Mouse (Mus musculus): ENCODE measurements around the gene Ndufa9. TPM values are rescaled to one million over a fixed set of nuclear protein-coding genes. Genes with fewer than 3 reads are reported as not detected.

Ndufa9 gene
- polyA plus RNA-seq, 1 experiment: 346 TPM

- 67% methylated on average over 4 of the region's 4 CpGs for WGBS
- no peak overlapping the region for H3K27ac ChIP-seq (ENCODE audit: insufficient read depth, low read depth, low read length)
- DNase-seq: no peak
- H3K4me3 ChIP-seq (ENCODE audit: insufficient read depth, low read depth, low read length): no peak overlapping the region
- no peaks in the 10 kb centered on the region for H3K27me3 ChIP-seq (replicated peaks; ENCODE audit: control insufficient read depth, insufficient read depth, low read length)
- TF ChIP-seq POLR2A (IDR thresholded peaks at IDR 0.05; ENCODE audit: low read depth, low read length) (no peak), CTCF (conservative IDR thresholded peaks at IDR 0.05; ENCODE audit: insufficient read depth, insufficient read length, low read depth, low read length) (no peak)
- H3K36me3 ChIP-seq (ENCODE audit: control insufficient read depth, insufficient read depth, low read length): no peaks in the 10 kb centered on the region
- H3K4me1 ChIP-seq (ENCODE audit: control insufficient read depth, insufficient read depth, low read length): no peaks in the 10 kb centered on the region
These were observed 37.5 kb downstream of the Ndufa9 start for GRCm38 (mm10) chr6:126811481-126811880.

GRCm38 (mm10) chr6:126808561-126808960 lies 40.4 kb downstream of the Ndufa9 start:
- no peak for TF ChIP-seq POLR2A (IDR thresholded peaks at IDR 0.05; ENCODE audit: low read depth, low read length)
- TF ChIP-seq CTCF (conservative IDR thresholded peaks at IDR 0.05; ENCODE audit: insufficient read depth, insufficient read length, low read depth, low read length): no peak
- Histone ChIP-seq H3K27me3 (replicated peaks; ENCODE audit: control insufficient read depth, insufficient read depth, low read length) (no peaks in the 10 kb centered on the region), H3K36me3 (ENCODE audit: control insufficient read depth, insufficient read depth, low read length) (no peaks in the 10 kb centered on the region), H3K4me1 (ENCODE audit: control insufficient read depth, insufficient read depth, low read length) (no peaks in the 10 kb centered on the region), H3K27ac (ENCODE audit: insufficient read depth, low read depth, low read length) (no peak overlapping the region), H3K4me3 (ENCODE audit: insufficient read depth, low read depth, low read length) (no peak overlapping the region)
- DNase-seq: no peak
- 85% methylated on average over 8 of the region's 8 CpGs for WGBS

GRCm38 (mm10) chr6:126808134-126808533 lies 40.8 kb downstream of the Ndufa9 start:
- DNase-seq: no peak
- Histone ChIP-seq H3K27ac (ENCODE audit: insufficient read depth, low read depth, low read length) (no peak overlapping the region), H3K4me1 (ENCODE audit: control insufficient read depth, insufficient read depth, low read length) (no peaks in the 10 kb centered on the region), H3K36me3 (ENCODE audit: control insufficient read depth, insufficient read depth, low read length) (no peaks in the 10 kb centered on the region), H3K4me3 (ENCODE audit: insufficient read depth, low read depth, low read length) (no peak overlapping the region), H3K27me3 (replicated peaks; ENCODE audit: control insufficient read depth, insufficient read depth, low read length) (no peaks in the 10 kb centered on the region)
- TF ChIP-seq CTCF (conservative IDR thresholded peaks at IDR 0.05; ENCODE audit: insufficient read depth, insufficient read length, low read depth, low read length) (no peak), POLR2A (IDR thresholded peaks at IDR 0.05; ENCODE audit: low read depth, low read length) (no peak)
- WGBS: 43% methylated on average over 4 of the region's 4 CpGs

- H3K27me3 ChIP-seq (replicated peaks; ENCODE audit: control insufficient read depth, insufficient read depth, low read length): no peaks in the 10 kb centered on the region
- WGBS: 88% methylated on average over 3 of the region's 3 CpGs
- no peaks in the 10 kb centered on the region for H3K36me3 ChIP-seq (ENCODE audit: control insufficient read depth, insufficient read depth, low read length)
- H3K27ac ChIP-seq (ENCODE audit: insufficient read depth, low read depth, low read length): no peak overlapping the region
- no peaks in the 10 kb centered on the region for H3K4me1 ChIP-seq (ENCODE audit: control insufficient read depth, insufficient read depth, low read length)
- no peak for DNase-seq
- no peak overlapping the region for H3K4me3 ChIP-seq (ENCODE audit: insufficient read depth, low read depth, low read length)
- TF ChIP-seq POLR2A (IDR thresholded peaks at IDR 0.05; ENCODE audit: low read depth, low read length) (no peak), CTCF (conservative IDR thresholded peaks at IDR 0.05; ENCODE audit: insufficient read depth, insufficient read length, low read depth, low read length) (0 out of 2 replicates have a peak, but pooled peaks have one; percentile 20)
These were observed 42.2 kb downstream of the Ndufa9 start for GRCm38 (mm10) chr6:126806783-126807182.

GRCm38 (mm10) chr6:126802946-126803345 lies 46.0 kb downstream of the Ndufa9 start:
- H3K27ac ChIP-seq (ENCODE audit: insufficient read depth, low read depth, low read length): no peak overlapping the region
- H3K36me3 ChIP-seq (ENCODE audit: control insufficient read depth, insufficient read depth, low read length): no peaks in the 10 kb centered on the region
- WGBS: 41% methylated on average over 11 of the region's 11 CpGs
- TF ChIP-seq CTCF (conservative IDR thresholded peaks at IDR 0.05; ENCODE audit: insufficient read depth, insufficient read length, low read depth, low read length) (no peak), POLR2A (IDR thresholded peaks at IDR 0.05; ENCODE audit: low read depth, low read length) (no peak)
- no peaks in the 10 kb centered on the region for H3K4me1 ChIP-seq (ENCODE audit: control insufficient read depth, insufficient read depth, low read length)
- DNase-seq: no peak
- H3K27me3 ChIP-seq (replicated peaks; ENCODE audit: control insufficient read depth, insufficient read depth, low read length): no peaks in the 10 kb centered on the region
- H3K4me3 ChIP-seq (ENCODE audit: insufficient read depth, low read depth, low read length): no peak overlapping the region

- H3K27me3 ChIP-seq (replicated peaks; ENCODE audit: control insufficient read depth, insufficient read depth, low read length): no peaks in the 10 kb centered on the region
- TF ChIP-seq CTCF (conservative IDR thresholded peaks at IDR 0.05; ENCODE audit: insufficient read depth, insufficient read length, low read depth, low read length) (no peak), POLR2A (IDR thresholded peaks at IDR 0.05; ENCODE audit: low read depth, low read length) (no peak)
- H3K4me3 ChIP-seq (ENCODE audit: insufficient read depth, low read depth, low read length): no peak overlapping the region
- H3K4me1 ChIP-seq (ENCODE audit: control insufficient read depth, insufficient read depth, low read length): no peaks in the 10 kb centered on the region
- 84% methylated on average over 6 of the region's 6 CpGs for WGBS
- DNase-seq: no peak
- no peaks in the 10 kb centered on the region for H3K36me3 ChIP-seq (ENCODE audit: control insufficient read depth, insufficient read depth, low read length)
- H3K27ac ChIP-seq (ENCODE audit: insufficient read depth, low read depth, low read length): no peak overlapping the region
These were observed 54.2 kb downstream of the Ndufa9 start for GRCm38 (mm10) chr6:126794751-126795150.

- no peak for DNase-seq
- Histone ChIP-seq H3K27me3 (replicated peaks; ENCODE audit: control insufficient read depth, insufficient read depth, low read length) (no peaks in the 10 kb centered on the region), H3K36me3 (ENCODE audit: control insufficient read depth, insufficient read depth, low read length) (no peaks in the 10 kb centered on the region), H3K27ac (ENCODE audit: insufficient read depth, low read depth, low read length) (no peak overlapping the region), H3K4me3 (ENCODE audit: insufficient read depth, low read depth, low read length) (no peak overlapping the region), H3K4me1 (ENCODE audit: control insufficient read depth, insufficient read depth, low read length) (no peaks in the 10 kb centered on the region)
- TF ChIP-seq POLR2A (IDR thresholded peaks at IDR 0.05; ENCODE audit: low read depth, low read length): no peak
- no peak for TF ChIP-seq CTCF (conservative IDR thresholded peaks at IDR 0.05; ENCODE audit: insufficient read depth, insufficient read length, low read depth, low read length)
- 97% methylated on average over 6 of the region's 6 CpGs for WGBS
These were observed 55.2 kb downstream of the Ndufa9 start for GRCm38 (mm10) chr6:126793689-126794088.

Measured in kidney, adult 2 months (tissue).